Mouse (Mus musculus): Measurements from ENCODE around the gene Arfgef2. TPM values are rescaled to one million over a fixed set of nuclear protein-coding genes. Genes with fewer than 3 reads are reported as not detected.

Gene Arfgef2
- polyA plus RNA-seq, 1 experiment from 2014 or later: 6.3 TPM

- H3K36me3 ChIP-seq (ENCODE audit: control insufficient read depth, insufficient read depth, low read length): peaks cover 12% of the 10 kb centered on the region
- no peaks in the 10 kb centered on the region for H3K4me1 ChIP-seq (ENCODE audit: control insufficient read depth, insufficient read depth, low read length)
- H3K4me2 ChIP-seq: no peak overlapping the region
- ATAC-seq (replicated peaks; ENCODE audit: insufficient number of reproducible peaks, low FRiP score, low TSS enrichment): no peak
- H3K4me3 ChIP-seq (ENCODE audit: low read depth, low read length): no peak overlapping the region
- no peak overlapping the region for H3K27ac ChIP-seq (ENCODE audit: low read depth, low read length)
- H3K9me3 ChIP-seq (replicated peaks; ENCODE audit: control insufficient read depth, low read length): no peaks in the 10 kb centered on the region
- H3K27me3 ChIP-seq (ENCODE audit: control insufficient read depth, insufficient read depth, low read length): no peaks in the 10 kb centered on the region
- 81% methylated on average over 13 of the region's 13 CpGs for WGBS (ENCODE audit: insufficient replicate concordance)
- no peak overlapping the region for H3K9ac ChIP-seq (ENCODE audit: low read depth, low read length)
These were observed 91.0 kb downstream of the Arfgef2 start for GRCm38 (mm10) chr2:166896368-166896767.

GRCm38 (mm10) chr2:166896974-166897373 is 91.6 kb downstream of the Arfgef2 start:
- no peak for ATAC-seq (replicated peaks; ENCODE audit: insufficient number of reproducible peaks, low FRiP score, low TSS enrichment)
- peaks cover 7% of the 10 kb centered on the region for H3K36me3 ChIP-seq (ENCODE audit: control insufficient read depth, insufficient read depth, low read length)

GRCm38 (mm10) chr2:166899161-166899560 is 93.8 kb downstream of the Arfgef2 start:
- ATAC-seq (replicated peaks; ENCODE audit: insufficient number of reproducible peaks, low FRiP score, low TSS enrichment): no peak
- 84% methylated on average over 2 of the region's 2 CpGs for WGBS (ENCODE audit: insufficient replicate concordance)
- H3K9me3 ChIP-seq (replicated peaks; ENCODE audit: control insufficient read depth, low read length): no peaks in the 10 kb centered on the region; the same call in 1 of the 2 replicates
- H3K27me3 ChIP-seq (ENCODE audit: control insufficient read depth, insufficient read depth, low read length): no peaks in the 10 kb centered on the region
- no peaks in the 10 kb centered on the region for H3K4me1 ChIP-seq (ENCODE audit: control insufficient read depth, insufficient read depth, low read length)
- H3K27ac ChIP-seq (ENCODE audit: low read depth, low read length): no peak overlapping the region
- no peak overlapping the region for H3K4me3 ChIP-seq (ENCODE audit: low read depth, low read length)
- no peak overlapping the region for H3K4me2 ChIP-seq
- peaks cover 3% of the 10 kb centered on the region; the same call in 1 of the 2 replicates for H3K36me3 ChIP-seq (ENCODE audit: control insufficient read depth, insufficient read depth, low read length)
- H3K9ac ChIP-seq (ENCODE audit: low read depth, low read length): no peak overlapping the region

More at GRCm38 (mm10) chr2:166896974-166897373, 91.6 kb downstream of the Arfgef2 start:
- Histone ChIP-seq H3K4me1 (ENCODE audit: control insufficient read depth, insufficient read depth, low read length) (no peaks in the 10 kb centered on the region), H3K4me2 (no peak overlapping the region), H3K4me3 (ENCODE audit: low read depth, low read length) (no peak overlapping the region), H3K27me3 (ENCODE audit: control insufficient read depth, insufficient read depth, low read length) (no peaks in the 10 kb centered on the region), H3K9ac (ENCODE audit: low read depth, low read length) (no peak overlapping the region), H3K27ac (ENCODE audit: low read depth, low read length) (no peak overlapping the region), H3K9me3 (replicated peaks; ENCODE audit: control insufficient read depth, low read length) (no peaks in the 10 kb centered on the region; the same call in 1 of the 2 replicates)
- 90% methylated on average over 12 of the region's 12 CpGs for WGBS (ENCODE audit: insufficient replicate concordance)

GRCm38 (mm10) chr2:166899746-166900145 is 94.4 kb downstream of the Arfgef2 start:
- ATAC-seq (replicated peaks; ENCODE audit: insufficient number of reproducible peaks, low FRiP score, low TSS enrichment): no peak
- no peak overlapping the region for H3K4me2 ChIP-seq
- H3K9me3 ChIP-seq (replicated peaks; ENCODE audit: control insufficient read depth, low read length): no peaks in the 10 kb centered on the region; the same call in 1 of the 2 replicates
- no peak overlapping the region for H3K4me3 ChIP-seq (ENCODE audit: low read depth, low read length)
- H3K9ac ChIP-seq (ENCODE audit: low read depth, low read length): no peak overlapping the region
- H3K36me3 ChIP-seq (ENCODE audit: control insufficient read depth, insufficient read depth, low read length): no peaks in the 10 kb centered on the region
- no peak overlapping the region for H3K27ac ChIP-seq (ENCODE audit: low read depth, low read length)
- WGBS (ENCODE audit: insufficient replicate concordance): 61% methylated on average over 3 of the region's 3 CpGs
- H3K27me3 ChIP-seq (ENCODE audit: control insufficient read depth, insufficient read depth, low read length): no peaks in the 10 kb centered on the region
- no peaks in the 10 kb centered on the region for H3K4me1 ChIP-seq (ENCODE audit: control insufficient read depth, insufficient read depth, low read length)

- no peak overlapping the region for H3K4me3 ChIP-seq (ENCODE audit: low read depth, low read length)
- no peaks in the 10 kb centered on the region for H3K36me3 ChIP-seq (ENCODE audit: control insufficient read depth, insufficient read depth, low read length)
- H3K9me3 ChIP-seq (replicated peaks; ENCODE audit: control insufficient read depth, low read length): no peaks in the 10 kb centered on the region; the same call in 1 of the 2 replicates
- no peak overlapping the region for H3K27ac ChIP-seq (ENCODE audit: low read depth, low read length)
- ATAC-seq (replicated peaks; ENCODE audit: insufficient number of reproducible peaks, low FRiP score, low TSS enrichment): no peak
- WGBS (ENCODE audit: insufficient replicate concordance): 86% methylated on average over 8 of the region's 8 CpGs
- H3K4me1 ChIP-seq (ENCODE audit: control insufficient read depth, insufficient read depth, low read length): no peaks in the 10 kb centered on the region
- no peak overlapping the region for H3K9ac ChIP-seq (ENCODE audit: low read depth, low read length)
- no peaks in the 10 kb centered on the region for H3K27me3 ChIP-seq (ENCODE audit: control insufficient read depth, insufficient read depth, low read length)
- no peak overlapping the region for H3K4me2 ChIP-seq
These were observed 95.6 kb downstream of the Arfgef2 start for GRCm38 (mm10) chr2:166900792-166901505.

- Histone ChIP-seq H3K36me3 (ENCODE audit: control insufficient read depth, insufficient read depth, low read length) (no peaks in the 10 kb centered on the region), H3K9me3 (replicated peaks; ENCODE audit: control insufficient read depth, low read length) (no peaks in the 10 kb centered on the region; the same call in 1 of the 2 replicates), H3K4me2 (no peak overlapping the region), H3K27ac (ENCODE audit: low read depth, low read length) (no peak overlapping the region), H3K4me3 (ENCODE audit: low read depth, low read length) (no peak overlapping the region), H3K9ac (ENCODE audit: low read depth, low read length) (no peak overlapping the region), H3K27me3 (ENCODE audit: control insufficient read depth, insufficient read depth, low read length) (no peaks in the 10 kb centered on the region), H3K4me1 (ENCODE audit: control insufficient read depth, insufficient read depth, low read length) (peaks cover 9% of the 10 kb centered on the region)
- WGBS (ENCODE audit: insufficient replicate concordance): 93% methylated on average over 6 of the region's 6 CpGs
- no peak for ATAC-seq (replicated peaks; ENCODE audit: insufficient number of reproducible peaks, low FRiP score, low TSS enrichment)
These were observed 98.4 kb downstream of the Arfgef2 start for GRCm38 (mm10) chr2:166903719-166904282.

GRCm38 (mm10) chr2:166905711-166906522 is 100.5 kb downstream of the Arfgef2 start, which contains the start of gene Cse1l:
Cse1l (plus strand) TSS chr2:166906040.
- under 1% methylated on average over 80 of the region's 80 CpGs for WGBS (ENCODE audit: insufficient replicate concordance)
- Histone ChIP-seq H3K9me3 (replicated peaks; ENCODE audit: control insufficient read depth, low read length) (no peaks in the 10 kb centered on the region; the same call in 1 of the 2 replicates), H3K27ac (ENCODE audit: low read depth, low read length) (peak within 1 kb of the TSS; percentile 99), H3K27me3 (ENCODE audit: control insufficient read depth, insufficient read depth, low read length) (no peaks in the 10 kb centered on the region), H3K4me1 (ENCODE audit: control insufficient read depth, insufficient read depth, low read length) (peaks cover 9% of the 10 kb centered on the region), H3K4me2 (peak within 1 kb of the TSS; percentile 91), H3K4me3 (ENCODE audit: low read depth, low read length) (peak within 1 kb of the TSS; percentile 70), H3K36me3 (ENCODE audit: control insufficient read depth, insufficient read depth, low read length) (no peaks in the 10 kb centered on the region), H3K9ac (ENCODE audit: low read depth, low read length) (peak within 1 kb of the TSS; percentile 98)
- peak; percentile 96 for ATAC-seq (replicated peaks; ENCODE audit: insufficient number of reproducible peaks, low FRiP score, low TSS enrichment)

- Histone ChIP-seq H3K9ac (ENCODE audit: low read depth, low read length) (peak overlapping the region; percentile 98), H3K9me3 (replicated peaks; ENCODE audit: control insufficient read depth, low read length) (no peaks in the 10 kb centered on the region; the same call in 1 of the 2 replicates), H3K4me1 (ENCODE audit: control insufficient read depth, insufficient read depth, low read length) (peaks cover 9% of the 10 kb centered on the region), H3K4me3 (ENCODE audit: low read depth, low read length) (peak overlapping the region; percentile 70), H3K36me3 (ENCODE audit: control insufficient read depth, insufficient read depth, low read length) (no peaks in the 10 kb centered on the region), H3K4me2 (peak overlapping the region; percentile 91), H3K27me3 (ENCODE audit: control insufficient read depth, insufficient read depth, low read length) (no peaks in the 10 kb centered on the region), H3K27ac (ENCODE audit: low read depth, low read length) (peak overlapping the region; percentile 99)
- ATAC-seq (replicated peaks; ENCODE audit: insufficient number of reproducible peaks, low FRiP score, low TSS enrichment): peak; percentile 19; the same call in 1 of the 2 replicates
- under 1% methylated on average over 28 of the region's 28 CpGs for WGBS (ENCODE audit: insufficient replicate concordance)
These were observed 101.3 kb downstream of the Arfgef2 start for GRCm38 (mm10) chr2:166906523-166907182.
